Mouse (Mus musculus): Measurements from ENCODE around the gene Iqgap3.

Gene Iqgap3

GRCm38 (mm10) chr3:88138336-88139242, 56.8 kb downstream of the Iqgap3 start:
- DNase-seq (ENCODE audit: low spot score) = peak; percentile 98

- peak; percentile 35 for DNase-seq (ENCODE audit: low spot score)
These were observed 57.7 kb downstream of the Iqgap3 start for GRCm38 (mm10) chr3:88139243-88140177.

- DNase-seq (ENCODE audit: low spot score) = peak; percentile 68
These were observed 58.6 kb downstream of the Iqgap3 start for GRCm38 (mm10) chr3:88140178-88140902.

GRCm38 (mm10) chr3:88140903-88141430, 59.2 kb downstream of the Iqgap3 start:
- no peak for DNase-seq (ENCODE audit: low spot score)

- DNase-seq (ENCODE audit: low spot score) = peak; percentile 52
These were observed 59.6 kb downstream of the Iqgap3 start for GRCm38 (mm10) chr3:88141439-88141786.

- peak; percentile 97 for DNase-seq (ENCODE audit: low spot score)
These were observed 60.2 kb downstream of the Iqgap3 start, which contains the start of gene Mef2d for GRCm38 (mm10) chr3:88141787-88142523. Gene Mef2d, plus strand, starts transcription at chr3:88142372.

- no peak for DNase-seq (ENCODE audit: low spot score)
These were observed 60.8 kb downstream of the Iqgap3 start for GRCm38 (mm10) chr3:88142546-88142915.

GRCm38 (mm10) chr3:88142916-88143771, 61.4 kb downstream of the Iqgap3 start:
- peak; percentile 82 for DNase-seq (ENCODE audit: low spot score)

GRCm38 (mm10) chr3:88143961-88144486, 62.3 kb downstream of the Iqgap3 start:
- DNase-seq (ENCODE audit: low spot score) = peak; percentile 25

GRCm38 (mm10) chr3:88144648-88145410, 63.1 kb downstream of the Iqgap3 start:
- DNase-seq (ENCODE audit: low spot score) = peak; percentile 66

- DNase-seq (ENCODE audit: low spot score) = peak; percentile 42
These were observed 63.6 kb downstream of the Iqgap3 start for GRCm38 (mm10) chr3:88145411-88145782.

- peak; percentile 67 for DNase-seq (ENCODE audit: low spot score)
These were observed 64.2 kb downstream of the Iqgap3 start for GRCm38 (mm10) chr3:88145952-88146351.

- DNase-seq (ENCODE audit: low spot score) = no peak
These were observed 64.8 kb downstream of the Iqgap3 start for GRCm38 (mm10) chr3:88146376-88147112.

- no peak for DNase-seq (ENCODE audit: low spot score)
These were observed 65.7 kb downstream of the Iqgap3 start for GRCm38 (mm10) chr3:88147444-88147843.

GRCm38 (mm10) chr3:88147866-88148265, 66.1 kb downstream of the Iqgap3 start:
- DNase-seq (ENCODE audit: low spot score) = no peak

GRCm38 (mm10) chr3:88148354-88148753, 66.6 kb downstream of the Iqgap3 start:
- no peak for DNase-seq (ENCODE audit: low spot score)

- peak; percentile 63 for DNase-seq (ENCODE audit: low spot score)
These were observed 67.2 kb downstream of the Iqgap3 start for GRCm38 (mm10) chr3:88148776-88149509.
